Mouse (Mus musculus) fat pad, adult 2 months (tissue): Measurements from ENCODE around the gene Magi3.

Experiments used
- DNase-seq: peaks from one replicate; pipeline ENCODE4 v3.0.0-alpha.2; 2011; ENCODE audit warnings: low read depth, low spot score; ENCODE audit errors: extremely low read depth

Magi3 gene

GRCm38 (mm10) chr3:104218926-104219325 is 1.2 kb downstream of the Magi3 start:
- no peak for DNase-seq

GRCm38 (mm10) chr3:104189823-104190222 is 30.4 kb downstream of the Magi3 start:
- DNase-seq = no peak

DNA sequence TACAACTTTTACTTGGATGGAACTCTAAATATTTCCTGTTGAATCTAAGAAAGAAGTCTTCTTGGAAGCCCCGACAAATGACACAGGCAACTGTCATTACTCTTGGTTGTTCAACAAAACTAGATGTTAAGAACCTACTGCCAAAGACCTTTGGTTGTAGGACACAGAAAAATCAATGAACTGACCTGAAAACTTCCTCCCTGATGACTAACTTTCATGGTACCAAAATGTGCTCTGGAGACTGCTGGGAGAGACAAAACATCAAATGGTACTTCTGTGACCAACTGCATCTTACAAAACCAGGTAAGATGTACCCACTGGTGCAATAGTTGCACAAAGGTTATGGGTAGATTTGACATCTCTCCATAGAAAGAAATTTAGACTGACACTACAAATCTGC is 30.9 kb downstream of the Magi3 start:
- DNase-seq = no peak

GRCm38 (mm10) chr3:104184270-104184669 is 35.9 kb downstream of the Magi3 start:
- DNase-seq = peak; percentile 7

DNA sequence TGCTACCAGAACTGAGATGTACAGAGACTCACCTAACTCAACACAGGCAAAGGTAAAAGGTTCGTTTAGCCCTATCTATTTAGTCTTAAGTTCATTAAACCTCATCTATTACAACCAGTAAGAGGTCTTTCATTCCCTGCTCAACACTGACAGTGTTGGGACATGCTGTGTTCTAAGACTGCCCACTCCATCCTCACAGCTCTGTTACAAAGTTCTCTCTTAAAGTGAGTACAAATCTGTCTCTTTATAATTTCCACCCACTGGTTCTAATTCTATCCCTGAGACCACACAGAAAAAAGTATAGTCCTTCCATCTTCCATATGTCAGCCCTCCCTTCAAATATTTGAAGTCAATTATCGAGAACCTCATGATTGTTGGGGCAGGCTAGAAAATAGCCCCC is 36.5 kb downstream of the Magi3 start:
- no peak for DNase-seq

DNA sequence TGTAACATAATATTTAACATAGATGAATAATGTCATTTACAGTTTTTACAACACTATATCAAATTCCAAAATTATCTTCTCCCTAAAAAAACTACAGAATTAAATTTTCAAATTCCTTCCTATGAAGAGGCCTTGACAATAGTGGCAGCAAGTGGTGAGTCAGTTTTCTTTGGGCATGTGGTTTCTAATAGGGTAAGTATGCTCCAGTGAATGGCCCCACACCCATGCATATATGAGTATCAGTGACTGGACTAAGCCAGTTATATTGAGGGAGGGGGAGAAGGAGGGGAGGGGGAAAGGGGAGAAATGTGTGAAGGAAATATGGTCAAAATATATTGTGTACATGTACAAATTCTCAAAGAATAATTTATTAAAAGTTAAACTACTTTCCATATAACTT is 37.5 kb downstream of the Magi3 start:
- DNase-seq = no peak

DNA sequence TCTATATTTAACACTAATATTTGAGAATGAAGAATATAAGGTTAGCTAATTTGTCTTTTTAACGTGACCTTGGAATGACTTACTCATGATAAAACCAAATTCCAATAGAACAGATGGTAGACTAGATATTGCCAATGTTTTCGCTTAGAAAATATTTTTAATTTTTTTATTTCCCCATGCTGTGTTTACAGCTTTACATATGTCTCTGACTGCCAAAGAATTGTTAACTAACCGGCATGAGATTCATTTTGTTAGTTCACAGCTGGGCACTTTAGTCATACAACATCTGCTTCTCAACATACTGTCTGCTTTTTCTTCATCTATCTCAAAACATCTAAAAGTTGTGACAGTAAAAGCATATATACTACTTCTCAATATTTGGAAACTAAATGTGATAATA is 58.8 kb downstream of the Magi3 start:
- DNase-seq = no peak

- no peak for DNase-seq
Observed at GRCm38 (mm10) chr3:104160603-104161002, 59.6 kb downstream of the Magi3 start.

DNA sequence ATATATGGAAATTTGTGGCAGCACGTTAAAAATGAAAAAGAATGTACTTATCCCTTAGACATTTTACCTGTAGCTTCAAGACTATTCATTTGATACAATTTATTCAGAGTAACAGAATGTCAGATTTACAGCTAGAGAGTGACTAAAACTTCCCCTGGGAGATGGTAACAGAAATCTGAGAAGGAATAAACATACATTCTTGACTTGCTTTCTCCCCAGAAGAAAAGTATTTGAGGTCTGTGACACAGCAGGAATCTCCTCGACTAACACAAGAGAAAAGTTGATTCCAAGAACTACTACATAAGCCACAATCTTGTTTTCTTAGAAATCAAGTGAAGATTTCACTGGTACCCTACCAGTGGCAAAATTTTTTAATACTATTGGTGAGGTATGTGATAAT is 70.0 kb downstream of the Magi3 start:
- DNase-seq = no peak

DNA sequence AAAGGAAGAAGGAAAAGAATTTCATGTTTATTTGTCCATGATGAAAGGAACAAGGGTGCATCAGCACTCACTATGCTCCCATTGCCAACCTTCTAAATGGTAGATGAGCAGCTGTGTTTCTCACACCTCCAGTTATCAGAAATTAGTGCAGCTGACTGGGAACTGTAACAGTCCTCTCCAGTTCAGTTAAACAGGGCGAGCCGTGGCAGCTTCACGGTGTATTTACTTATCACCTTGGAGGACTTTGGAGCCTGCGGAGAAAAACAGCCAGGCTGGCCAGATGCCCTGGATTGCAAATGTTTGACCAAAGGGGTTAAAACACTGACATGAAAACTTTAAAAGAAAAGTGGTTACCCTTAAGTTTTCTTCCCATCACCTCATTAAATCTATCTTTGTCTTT is 77.8 kb downstream of the Magi3 start:
- no peak for DNase-seq

GRCm38 (mm10) chr3:104138953-104139450 is 81.2 kb downstream of the Magi3 start:
- DNase-seq = no peak

DNA sequence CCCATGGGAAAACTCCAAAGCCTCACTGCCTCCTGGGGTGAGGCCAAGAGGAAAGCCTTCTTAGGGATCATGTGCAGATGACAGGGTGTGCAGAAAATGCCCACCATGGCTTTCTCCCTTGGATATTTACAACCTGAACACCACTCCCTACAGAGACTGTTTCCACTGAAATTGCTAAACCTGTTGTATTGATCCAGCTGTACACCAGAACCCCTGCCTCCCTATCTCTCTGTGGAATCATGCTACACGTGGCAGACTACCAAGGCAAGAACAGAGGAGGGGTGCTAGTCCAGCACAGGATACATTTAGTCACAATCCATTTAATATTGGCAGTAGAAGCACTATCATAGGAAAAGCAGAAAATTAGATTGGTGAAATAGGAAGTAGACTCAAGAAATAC is 94.5 kb downstream of the Magi3 start:
- no peak for DNase-seq

GRCm38 (mm10) chr3:104123846-104124245 is 96.3 kb downstream of the Magi3 start:
- no peak for DNase-seq

DNA sequence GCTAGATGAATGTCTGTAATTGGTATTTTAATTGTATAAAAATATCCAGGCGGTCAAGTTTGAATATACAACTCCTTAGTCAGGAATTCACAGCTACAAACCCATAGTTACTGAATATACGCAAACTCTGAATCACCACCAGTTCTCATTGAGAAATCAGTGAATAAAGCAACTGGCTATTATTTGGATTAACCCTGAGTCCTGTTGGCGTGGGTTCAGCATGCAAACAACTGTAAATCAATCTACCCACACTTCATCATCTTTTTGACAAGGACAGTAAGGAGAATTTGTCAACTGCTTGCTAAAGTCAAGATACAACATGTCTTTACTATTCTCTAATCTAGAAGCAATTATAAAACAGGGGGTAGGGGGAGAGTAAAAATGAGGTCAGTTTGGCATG is 110.7 kb downstream of the Magi3 start:
- DNase-seq = peak; percentile 81

DNA sequence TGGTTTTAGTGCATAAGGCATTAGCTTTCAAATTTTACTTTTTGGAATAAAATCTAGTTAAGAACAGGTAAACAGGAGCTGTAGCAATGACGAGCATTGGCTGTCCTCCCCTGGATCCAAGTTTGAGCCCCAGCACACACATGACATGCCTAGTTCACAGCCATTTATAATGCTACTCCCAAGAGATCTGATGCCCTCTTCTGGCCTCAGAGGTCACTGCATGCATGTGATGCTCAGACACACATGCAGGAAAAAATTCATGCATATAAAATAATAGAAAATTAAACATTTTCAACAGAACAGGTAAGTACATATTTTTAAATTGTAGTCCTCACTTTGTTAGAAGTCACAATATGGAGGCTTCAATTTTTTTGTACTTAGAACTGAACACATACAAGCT is 115.2 kb downstream of the Magi3 start:
- no peak for DNase-seq

- DNase-seq = no peak
Observed at GRCm38 (mm10) chr3:104101721-104102120, 118.5 kb downstream of the Magi3 start.

DNA sequence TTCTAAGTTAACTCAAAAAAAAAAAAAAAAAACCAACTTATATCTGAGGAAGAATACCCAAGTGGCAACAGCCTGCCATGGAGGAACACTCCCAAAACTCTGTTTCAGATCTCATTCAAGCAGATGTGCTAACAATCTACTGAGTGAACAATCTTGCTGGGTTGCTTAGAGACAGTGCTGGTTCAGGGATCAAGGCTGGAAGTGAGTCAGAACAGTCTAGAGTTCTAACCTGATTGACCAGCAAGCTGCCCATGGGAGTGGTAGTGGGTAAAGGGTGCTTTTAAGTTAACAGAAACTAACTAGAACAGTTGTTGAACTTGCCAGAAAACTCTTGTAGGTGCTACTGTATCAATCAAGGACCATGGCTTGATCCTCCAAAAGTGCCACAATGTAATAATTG is 118.9 kb downstream of the Magi3 start:
- no peak for DNase-seq

DNA sequence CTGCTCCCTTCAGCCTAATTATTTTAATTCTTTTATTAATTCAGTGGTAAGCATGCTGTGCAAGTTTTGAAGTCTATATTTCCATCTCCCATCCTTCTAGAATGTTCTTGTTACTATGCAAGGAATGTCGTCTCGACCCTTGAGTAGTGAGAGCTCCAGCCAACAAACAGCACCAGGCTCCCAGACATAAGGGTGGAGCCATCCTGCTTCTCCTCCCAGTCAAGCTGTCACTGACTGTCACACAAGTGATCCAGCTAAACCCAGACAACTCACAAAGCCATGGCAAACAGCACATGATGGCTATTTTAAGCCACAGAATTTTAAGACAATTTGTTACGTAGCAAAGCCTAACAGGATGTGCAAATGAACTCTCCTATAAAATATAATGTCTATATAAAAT is 124.2 kb downstream of the Magi3 start:
- DNase-seq = no peak

DNA sequence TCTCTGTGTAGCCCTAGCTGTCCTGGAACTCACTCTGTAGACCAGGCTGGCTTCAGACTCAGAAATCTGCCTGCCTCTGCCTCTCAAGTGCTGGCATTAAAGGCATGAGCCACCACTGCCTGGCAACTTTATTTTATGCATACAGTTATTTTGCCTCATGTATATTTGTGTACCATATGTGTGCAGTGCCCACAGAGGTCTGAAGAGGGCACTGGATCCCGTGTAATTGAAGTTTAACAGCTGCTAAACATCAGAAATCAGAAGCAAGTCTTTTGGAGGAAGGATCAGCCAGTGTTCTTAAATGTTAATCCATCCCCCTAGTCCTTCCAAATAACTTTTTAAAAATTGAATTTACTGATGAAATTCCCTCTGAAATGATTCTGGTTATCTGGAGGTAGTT is 125.5 kb downstream of the Magi3 start:
- DNase-seq = no peak

GRCm38 (mm10) chr3:104092759-104093158 is 127.4 kb downstream of the Magi3 start:
- DNase-seq = no peak

GRCm38 (mm10) chr3:104082031-104082430 is 138.1 kb downstream of the Magi3 start:
- DNase-seq = no peak

- no peak for DNase-seq
Observed at GRCm38 (mm10) chr3:104078725-104079124, 141.4 kb downstream of the Magi3 start.

GRCm38 (mm10) chr3:104069395-104069794 is 150.8 kb downstream of the Magi3 start:
- DNase-seq = no peak
